Mouse (Mus musculus) heart, adult 18-20 months (tissue): Measurements from ENCODE around the gene Rnf186. TPM values are rescaled to one million over a fixed set of nuclear protein-coding genes. Genes with fewer than 3 reads are reported as not detected.

ENCODE experiments used
- DNase-seq, 2 experiments: peaks; one replicate each; pipeline ENCODE4 v3.0.0; 2021 to 2022; ENCODE audit warnings: mixed read lengths in 1 of 2
- long read RNA-seq, 2 experiments: library from polyadenylated mRNA; stranded (forward); transcript quantifications; one replicate each; pipeline ENCODE4 v2.0.0; 2021
- total RNA-seq, 2 experiments: library from RNA; stranded (reverse); gene quantifications; 2 replicates each; pipeline ENCODE4 v1.2.3; 2021

Rnf186 gene
- not detected for total RNA-seq
- long read RNA-seq, experiment 1: 0 reads
- long read RNA-seq, experiment 2, partial matches to known transcripts: 0 of 1 reads
- long read RNA-seq, experiment 2, other reads (novel, unspliced or antisense): 0 of 1 reads

DNA sequence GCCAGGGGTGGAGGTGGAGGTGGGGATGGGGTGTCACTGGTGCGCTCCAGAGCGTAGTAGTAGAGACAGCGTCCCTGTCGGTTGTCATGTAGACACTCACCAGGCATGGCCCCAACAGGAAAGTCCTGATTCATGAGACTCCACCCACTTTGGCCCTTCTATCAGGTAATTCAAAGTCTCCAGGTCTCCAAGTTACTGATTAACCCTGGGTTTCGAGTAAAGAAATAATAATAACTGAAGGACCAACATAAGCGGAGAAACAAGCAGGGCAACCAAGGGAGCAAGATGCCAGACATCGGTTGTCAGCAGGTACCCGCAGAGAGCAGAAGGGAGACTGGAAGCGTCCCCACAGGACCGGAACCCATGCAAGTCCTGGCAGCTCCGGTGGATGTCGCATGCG lies at the start of gene Rnf186:
Gene Rnf186 (plus strand): TSS at position 247 of the 400 bp plus-strand sequence.
- DNase-seq: no peak

- DNase-seq: no peak
Observed at GRCm38 (mm10) chr4:138917282-138917681, 49.6 kb upstream of the Rnf186 start.

GRCm38 (mm10) chr4:138921254-138922130 lies 45.4 kb upstream of the Rnf186 start:
- DNase-seq: no peak

GRCm38 (mm10) chr4:138922131-138922459 lies 44.8 kb upstream of the Rnf186 start:
- DNase-seq: peak; percentile 94 to 99

DNA sequence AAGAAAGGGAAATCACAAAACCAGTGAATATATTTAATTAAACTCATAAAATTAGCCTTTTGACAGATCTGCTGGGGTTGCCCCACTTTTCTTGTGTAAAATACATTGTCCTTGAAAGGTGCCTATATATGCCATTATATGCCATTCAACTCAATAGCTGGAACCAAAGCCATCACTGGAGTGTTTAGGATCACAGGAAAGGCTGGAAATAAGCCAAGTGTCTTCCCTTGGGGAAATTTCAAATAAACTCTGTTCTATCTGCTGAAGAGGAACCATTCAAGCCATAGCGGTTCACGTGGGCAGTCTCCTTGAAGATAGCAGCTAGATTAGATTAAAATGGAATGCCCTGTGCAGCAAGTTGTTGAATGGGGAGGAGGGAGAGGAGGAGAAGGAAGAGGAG lies 41.4 kb upstream of the Rnf186 start:
- no peak for DNase-seq

DNA sequence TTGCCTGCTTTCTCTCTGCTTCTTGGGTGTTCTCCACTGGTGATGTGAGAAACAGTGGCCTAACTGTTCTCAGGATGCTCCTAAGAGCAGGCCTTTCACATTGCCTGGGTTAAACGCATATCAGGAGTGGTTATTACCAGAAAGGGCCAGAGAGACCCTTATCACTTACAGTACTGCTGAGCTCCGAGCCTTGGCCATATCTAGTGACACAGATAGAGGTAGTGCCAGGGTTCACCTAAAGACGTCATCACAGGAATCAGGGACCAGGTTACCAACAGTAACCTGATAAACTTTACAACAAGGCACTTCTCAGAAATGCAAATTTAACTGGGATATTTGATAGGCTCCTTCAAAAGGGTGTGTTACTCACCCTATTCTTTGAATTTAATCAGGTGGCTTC lies 33.0 kb upstream of the Rnf186 start:
- DNase-seq: no peak

- no peak for DNase-seq
Observed at GRCm38 (mm10) chr4:138934456-138935145, 32.3 kb upstream of the Rnf186 start.

DNA sequence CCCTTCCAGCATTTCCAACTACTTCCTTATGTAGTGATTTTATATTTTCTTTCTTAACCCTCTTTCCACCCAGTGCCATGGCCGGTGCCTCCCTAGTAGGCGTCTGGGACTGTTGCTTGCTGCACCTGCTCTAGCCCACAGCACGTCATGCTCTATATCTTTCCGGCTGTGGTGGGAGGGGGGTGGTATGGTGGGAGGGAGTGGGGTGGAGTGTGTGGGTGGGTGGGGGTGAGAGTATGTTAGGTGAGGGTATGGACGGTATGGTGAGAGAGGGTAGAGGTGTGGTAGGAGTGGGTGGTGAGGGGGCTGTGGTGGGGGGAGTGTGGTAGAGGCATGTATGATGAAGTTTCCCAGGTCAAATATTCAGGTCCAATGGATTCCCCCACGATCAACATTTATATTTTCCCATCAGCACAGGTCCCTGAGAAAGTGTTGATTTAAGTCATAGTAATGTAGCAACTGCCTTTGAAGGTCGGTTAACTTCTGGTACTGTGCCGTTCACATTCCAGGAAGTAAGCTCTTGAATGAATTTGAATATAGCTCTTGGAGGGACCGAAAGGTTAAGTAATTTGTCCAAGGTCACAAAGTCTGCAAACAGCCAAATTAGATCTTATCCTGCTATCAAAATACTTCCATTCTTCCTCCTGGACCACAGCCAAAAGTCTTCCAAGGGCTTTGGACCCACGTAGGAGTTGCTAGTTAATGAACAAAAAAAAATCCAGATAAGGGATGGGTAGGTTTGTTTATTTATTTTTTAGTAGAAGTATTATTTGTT lies 28.2 kb upstream of the Rnf186 start:
- DNase-seq: no peak

- DNase-seq: peak in 1 of 2 experiments; percentile 12
Observed at GRCm38 (mm10) chr4:138939481-138939880, 27.4 kb upstream of the Rnf186 start.

GRCm38 (mm10) chr4:138941401-138941800 lies 25.5 kb upstream of the Rnf186 start:
- DNase-seq: no peak

DNA sequence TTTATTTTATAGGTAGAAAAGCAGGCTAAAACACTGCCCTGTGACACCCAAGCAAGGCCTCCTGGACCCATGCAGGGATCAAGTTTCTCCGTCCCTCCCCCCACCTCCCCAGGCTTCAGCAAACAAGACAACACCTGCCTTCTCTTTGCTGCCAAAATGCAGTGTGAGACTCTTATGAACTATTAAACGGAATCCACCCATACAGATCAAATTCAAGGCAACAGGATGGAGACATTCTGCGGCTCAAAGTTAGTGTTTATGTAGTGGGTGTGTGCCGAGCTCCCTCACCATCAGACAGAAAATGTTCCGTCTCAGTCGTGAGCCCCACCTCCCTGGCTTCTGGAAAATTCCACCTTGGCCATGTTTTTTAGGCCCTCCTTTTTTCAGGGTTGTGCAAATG lies 24.9 kb upstream of the Rnf186 start:
- DNase-seq: peak in 1 of 2 experiments; percentile 7

DNA sequence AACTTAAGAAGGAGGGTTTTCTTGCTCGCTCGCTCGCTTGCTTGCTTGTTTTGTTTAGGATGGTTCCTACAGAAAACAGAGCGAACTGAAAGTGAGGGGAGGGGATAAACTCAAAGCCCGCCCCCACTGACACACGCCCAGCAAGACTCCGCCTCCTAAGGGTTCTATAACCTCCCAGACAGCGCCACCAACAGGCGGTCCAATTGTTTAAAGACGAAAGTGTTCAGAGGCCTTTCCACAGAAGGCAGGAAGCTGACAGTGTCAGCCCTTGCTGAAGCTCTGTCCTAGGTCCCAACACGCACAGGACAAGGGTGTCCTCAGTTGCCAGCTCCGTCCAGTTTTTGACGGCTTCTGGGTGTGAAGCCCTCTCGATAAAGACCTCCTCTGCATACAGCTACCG lies 23.2 kb upstream of the Rnf186 start:
- peak; percentile 89 to 90 for DNase-seq

- no peak for DNase-seq
Observed at GRCm38 (mm10) chr4:138948257-138948656, 18.7 kb upstream of the Rnf186 start.

DNA sequence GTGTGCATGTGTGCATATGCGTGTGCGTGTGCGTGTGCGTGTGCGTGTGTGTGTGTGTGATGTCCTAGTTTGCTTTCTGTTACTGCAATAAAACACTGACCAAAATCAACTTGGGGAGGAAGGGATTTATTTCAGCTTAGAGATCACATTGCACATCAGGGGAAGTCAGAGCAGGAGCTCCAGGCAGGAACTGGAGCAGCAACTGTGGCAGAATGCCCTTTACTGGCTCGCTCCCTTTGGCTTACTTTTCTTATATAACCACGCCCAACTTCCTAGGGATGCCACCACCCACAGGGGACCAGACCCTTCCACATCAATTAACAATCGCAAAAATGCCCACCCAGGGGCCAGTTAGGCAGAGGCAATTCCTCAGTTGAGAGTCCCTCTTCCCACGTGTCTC lies 8.3 kb upstream of the Rnf186 start:
- no peak for DNase-seq

- DNase-seq: no peak
Observed at GRCm38 (mm10) chr4:138959120-138959519, 7.8 kb upstream of the Rnf186 start.

DNA sequence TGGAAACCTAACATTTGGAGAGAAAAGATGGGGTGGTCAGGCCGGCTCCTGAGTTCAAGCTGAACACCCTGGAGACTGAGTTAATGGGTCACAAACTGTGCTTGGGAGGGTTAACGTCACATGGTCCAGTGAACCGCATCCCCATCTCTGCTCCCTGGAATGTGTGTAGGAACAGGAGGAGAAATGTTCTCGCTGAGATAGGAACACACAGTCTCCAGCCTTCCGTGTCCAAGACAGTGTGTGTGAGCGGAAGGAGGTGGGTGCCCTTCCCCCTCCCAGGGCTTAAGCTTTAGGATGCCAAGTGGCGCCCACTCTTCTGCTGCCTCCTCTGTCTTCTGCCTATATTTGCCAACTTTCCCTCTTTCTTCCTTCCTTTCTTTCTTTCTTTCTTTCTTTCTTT lies 7.0 kb upstream of the Rnf186 start:
- DNase-seq: no peak

DNA sequence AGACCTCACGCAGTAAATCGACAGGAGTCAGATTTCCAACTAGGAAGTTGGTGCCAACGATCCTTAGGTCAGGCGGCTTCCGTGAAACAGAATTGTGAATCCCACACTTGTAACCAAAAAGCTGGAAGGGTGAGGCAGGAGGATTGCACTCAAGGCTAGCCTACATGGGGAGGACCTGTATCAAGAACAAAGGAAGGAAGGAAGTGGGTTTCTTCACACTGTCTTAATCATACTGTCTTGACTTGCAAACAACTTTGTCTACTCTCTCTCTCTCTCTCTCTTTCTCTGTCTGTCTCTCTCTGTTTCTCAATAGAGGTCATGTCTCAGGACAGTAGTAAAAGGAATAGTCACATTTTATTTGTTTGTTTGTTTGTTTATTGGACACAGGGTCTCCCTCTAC lies 4.2 kb upstream of the Rnf186 start:
- no peak for DNase-seq

- DNase-seq: no peak
Observed at GRCm38 (mm10) chr4:138965871-138966270, 1.0 kb upstream of the Rnf186 start.

DNA sequence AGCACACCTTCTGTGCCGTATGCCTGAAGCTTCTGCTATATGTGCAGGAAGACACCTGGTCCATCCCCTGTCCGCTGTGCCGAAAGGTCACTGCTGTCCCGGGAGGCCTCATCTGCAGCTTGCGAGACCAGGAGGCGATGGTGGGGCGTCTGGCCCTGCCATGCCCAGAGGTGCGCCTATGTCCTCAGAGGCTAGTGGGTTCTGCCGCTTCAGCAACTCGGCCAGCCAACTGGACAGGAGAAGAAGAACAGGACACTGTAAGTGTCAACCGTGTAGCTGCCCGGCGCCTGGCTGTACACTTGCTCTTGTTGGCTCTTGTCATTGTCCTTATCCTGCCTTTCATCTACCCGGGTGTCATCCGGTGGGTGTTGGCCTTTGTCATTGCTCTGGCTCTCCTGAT lies 573 bp downstream of the Rnf186 start:
- no peak for DNase-seq

- peak in 1 of 2 experiments; percentile 18 for DNase-seq
Observed at GRCm38 (mm10) chr4:138968772-138969556, 2.1 kb downstream of the Rnf186 start.

- DNase-seq: no peak
Observed at GRCm38 (mm10) chr4:138969736-138970135, 2.8 kb downstream of the Rnf186 start.

- DNase-seq: no peak
Observed at GRCm38 (mm10) chr4:138971371-138971770, 4.5 kb downstream of the Rnf186 start.
